Mouse (Mus musculus): ENCODE measurements around the gene Ubxn6. TPM values are rescaled to one million over a fixed set of nuclear protein-coding genes. Genes with fewer than 3 reads are reported as not detected.
A peak's percentile ranks its signal among the peaks of the same experiment; 100 is the strongest.

Ubxn6 gene
- polyA plus RNA-seq, 1 experiment, result 109 TPM

DNA sequence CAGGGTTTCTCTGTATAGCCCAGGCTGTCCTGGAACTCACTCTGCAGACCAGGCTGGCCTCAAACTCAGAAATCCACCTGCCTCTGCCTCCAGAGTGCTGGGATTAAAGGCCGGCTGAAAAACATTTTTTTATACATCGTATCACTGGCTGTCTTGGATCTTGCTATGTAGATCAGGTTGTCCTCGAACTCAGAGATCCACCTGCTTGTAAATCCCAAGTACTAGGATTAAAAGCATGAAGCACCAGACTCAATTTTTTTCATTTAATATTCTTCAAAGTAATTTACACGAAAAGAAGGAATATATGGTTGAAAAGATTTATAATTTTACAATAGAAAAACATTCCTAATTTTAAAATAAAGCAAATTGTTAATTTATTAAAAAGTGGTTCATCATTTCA, 35.5 kb downstream of the Ubxn6 start:
- H3K4me1 ChIP-seq (ENCODE audit: control insufficient read depth, insufficient read depth, low read length), result peaks cover 2% of the 10 kb centered on the region
- H3K27ac ChIP-seq (ENCODE audit: insufficient read depth, low read length), result no peak overlapping the region
- TF ChIP-seq CTCF (IDR thresholded peaks at IDR 0.05; ENCODE audit: extremely low read depth, insufficient read depth, low read length) (no peak), POLR2A (IDR thresholded peaks at IDR 0.05; ENCODE audit: extremely low read depth, insufficient read depth, low read length) (no peak)
- no peak overlapping the region; the same call in 1 of the 2 replicates for H3K4me3 ChIP-seq (ENCODE audit: insufficient read depth, low read length)

GRCm38 (mm10) chr17:56038583-56039261, 36.1 kb downstream of the Ubxn6 start:
- peaks cover 2% of the 10 kb centered on the region for H3K4me1 ChIP-seq (ENCODE audit: control insufficient read depth, insufficient read depth, low read length)
- no peak overlapping the region for H3K27ac ChIP-seq (ENCODE audit: insufficient read depth, low read length)
- H3K4me3 ChIP-seq (ENCODE audit: insufficient read depth, low read length), result no peak overlapping the region
- TF ChIP-seq POLR2A (IDR thresholded peaks at IDR 0.05; ENCODE audit: extremely low read depth, insufficient read depth, low read length), result no peak
- TF ChIP-seq CTCF (IDR thresholded peaks at IDR 0.05; ENCODE audit: extremely low read depth, insufficient read depth, low read length), result no peak

- H3K4me3 ChIP-seq (ENCODE audit: insufficient read depth, low read length), result no peak overlapping the region; the same call in 1 of the 2 replicates
- no peak overlapping the region for H3K27ac ChIP-seq (ENCODE audit: insufficient read depth, low read length)
- TF ChIP-seq POLR2A (IDR thresholded peaks at IDR 0.05; ENCODE audit: extremely low read depth, insufficient read depth, low read length) (no peak), CTCF (IDR thresholded peaks at IDR 0.05; ENCODE audit: extremely low read depth, insufficient read depth, low read length) (no peak)
- H3K4me1 ChIP-seq (ENCODE audit: control insufficient read depth, insufficient read depth, low read length), result peaks cover 4% of the 10 kb centered on the region
Observed at GRCm38 (mm10) chr17:56036901-56037287, 37.9 kb downstream of the Ubxn6 start.

GRCm38 (mm10) chr17:56036176-56036900, 38.5 kb downstream of the Ubxn6 start, which contains the start of gene Sh3gl1:
Gene Sh3gl1, minus strand, starts transcription at chr17:56036635.
- H3K4me1 ChIP-seq (ENCODE audit: control insufficient read depth, insufficient read depth, low read length), result peaks cover 4% of the 10 kb centered on the region
- H3K4me3 ChIP-seq (ENCODE audit: insufficient read depth, low read length), result peak within 1 kb of the TSS; percentile 58
- TF ChIP-seq CTCF (IDR thresholded peaks at IDR 0.05; ENCODE audit: extremely low read depth, insufficient read depth, low read length), result peak; percentile 94
- peak; percentile 70; the same call in 1 of the 2 replicates for TF ChIP-seq POLR2A (IDR thresholded peaks at IDR 0.05; ENCODE audit: extremely low read depth, insufficient read depth, low read length)
- H3K27ac ChIP-seq (ENCODE audit: insufficient read depth, low read length), result peak within 1 kb of the TSS; percentile 74

GRCm38 (mm10) chr17:56035216-56035615, 39.6 kb downstream of the Ubxn6 start:
- Histone ChIP-seq H3K4me1 (ENCODE audit: control insufficient read depth, insufficient read depth, low read length) (peaks cover 10% of the 10 kb centered on the region), H3K27ac (ENCODE audit: insufficient read depth, low read length) (no peak overlapping the region), H3K4me3 (ENCODE audit: insufficient read depth, low read length) (peak overlapping the region; percentile 58)
- TF ChIP-seq CTCF (IDR thresholded peaks at IDR 0.05; ENCODE audit: extremely low read depth, insufficient read depth, low read length) (no peak), POLR2A (IDR thresholded peaks at IDR 0.05; ENCODE audit: extremely low read depth, insufficient read depth, low read length) (no peak)

DNA sequence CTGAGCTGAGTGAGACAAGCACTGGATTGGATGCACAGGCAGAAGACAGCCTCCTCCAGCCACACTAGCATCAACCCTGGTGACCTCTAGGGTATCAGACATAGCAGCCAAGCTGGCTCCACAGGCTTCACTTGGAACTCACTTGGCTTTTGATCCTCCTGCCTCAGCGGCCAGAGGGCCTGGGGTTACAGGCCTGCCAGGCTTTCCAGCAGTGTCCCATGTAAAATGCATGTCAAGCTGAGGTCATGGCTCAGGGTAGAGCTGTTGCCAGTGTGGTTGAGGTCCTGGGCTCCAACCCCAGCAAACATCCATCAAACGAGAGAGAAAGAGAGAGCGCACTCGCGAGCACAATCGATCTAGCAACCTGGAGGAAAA, 40.1 kb downstream of the Ubxn6 start:
- Histone ChIP-seq H3K4me3 (ENCODE audit: insufficient read depth, low read length) (no peak overlapping the region), H3K27ac (ENCODE audit: insufficient read depth, low read length) (no peak overlapping the region), H3K4me1 (ENCODE audit: control insufficient read depth, insufficient read depth, low read length) (peaks cover 10% of the 10 kb centered on the region)
- no peak for TF ChIP-seq CTCF (IDR thresholded peaks at IDR 0.05; ENCODE audit: extremely low read depth, insufficient read depth, low read length)
- TF ChIP-seq POLR2A (IDR thresholded peaks at IDR 0.05; ENCODE audit: extremely low read depth, insufficient read depth, low read length), result no peak

DNA sequence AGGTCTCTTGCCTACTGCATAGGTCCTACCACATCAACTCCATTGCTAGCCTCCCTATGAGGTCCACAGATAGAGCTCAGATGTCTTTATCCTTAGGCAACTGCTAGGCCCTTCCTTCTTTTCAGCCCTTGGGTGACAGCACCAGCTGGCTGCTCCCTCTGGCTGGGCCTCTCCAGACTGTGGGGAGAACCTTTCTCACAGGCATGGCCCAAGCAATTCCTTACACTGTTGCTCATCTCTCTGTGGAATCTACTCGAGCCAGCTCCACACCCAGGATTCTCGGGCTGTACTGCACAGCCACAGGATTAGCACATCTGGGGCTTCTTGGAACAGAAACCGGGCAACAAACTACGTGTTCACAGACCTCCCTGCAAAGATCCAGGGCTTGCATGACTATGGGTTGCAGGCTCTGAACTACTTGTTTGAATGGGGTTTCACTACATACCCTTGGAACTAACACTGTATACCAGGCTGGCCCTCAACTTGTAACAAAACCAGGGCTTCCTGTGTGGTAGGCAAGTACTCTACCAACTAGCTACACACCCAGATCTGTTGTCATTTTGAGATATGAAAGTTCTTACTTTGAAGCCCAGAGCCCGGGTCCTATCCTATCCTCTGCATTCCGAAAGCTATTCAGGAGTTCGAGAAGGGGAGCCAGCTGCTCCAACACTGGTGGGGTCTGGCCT, 40.6 kb downstream of the Ubxn6 start:
- Histone ChIP-seq H3K4me3 (ENCODE audit: insufficient read depth, low read length) (no peak overlapping the region), H3K4me1 (ENCODE audit: control insufficient read depth, insufficient read depth, low read length) (peaks cover 13% of the 10 kb centered on the region), H3K27ac (ENCODE audit: insufficient read depth, low read length) (no peak overlapping the region)
- TF ChIP-seq POLR2A (IDR thresholded peaks at IDR 0.05; ENCODE audit: extremely low read depth, insufficient read depth, low read length) (no peak), CTCF (IDR thresholded peaks at IDR 0.05; ENCODE audit: extremely low read depth, insufficient read depth, low read length) (no peak)

DNA sequence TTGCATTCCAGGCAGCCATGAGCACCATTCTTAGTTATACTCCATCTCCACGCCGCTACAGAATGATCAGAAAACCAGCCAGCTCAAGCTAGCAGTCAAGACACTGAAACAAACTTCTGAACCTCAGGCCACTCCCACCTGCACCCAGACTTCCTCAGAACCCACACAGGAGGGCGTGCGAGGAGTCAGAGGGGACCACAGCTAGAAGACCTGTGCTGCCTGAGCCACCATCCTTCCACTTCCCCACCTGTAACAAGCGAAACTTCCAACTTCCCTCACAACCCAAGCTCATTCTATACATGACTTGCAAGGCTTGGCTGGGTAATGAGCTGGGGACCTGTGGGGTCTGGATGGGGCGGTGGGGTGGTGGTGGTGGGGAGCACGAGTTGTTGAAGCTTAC, 42.0 kb downstream of the Ubxn6 start:
- Histone ChIP-seq H3K4me1 (ENCODE audit: control insufficient read depth, insufficient read depth, low read length) (peaks cover 15% of the 10 kb centered on the region), H3K27ac (ENCODE audit: insufficient read depth, low read length) (no peak overlapping the region), H3K4me3 (ENCODE audit: insufficient read depth, low read length) (no peak overlapping the region)
- TF ChIP-seq POLR2A (IDR thresholded peaks at IDR 0.05; ENCODE audit: extremely low read depth, insufficient read depth, low read length) (no peak), CTCF (IDR thresholded peaks at IDR 0.05; ENCODE audit: extremely low read depth, insufficient read depth, low read length) (no peak)

DNA sequence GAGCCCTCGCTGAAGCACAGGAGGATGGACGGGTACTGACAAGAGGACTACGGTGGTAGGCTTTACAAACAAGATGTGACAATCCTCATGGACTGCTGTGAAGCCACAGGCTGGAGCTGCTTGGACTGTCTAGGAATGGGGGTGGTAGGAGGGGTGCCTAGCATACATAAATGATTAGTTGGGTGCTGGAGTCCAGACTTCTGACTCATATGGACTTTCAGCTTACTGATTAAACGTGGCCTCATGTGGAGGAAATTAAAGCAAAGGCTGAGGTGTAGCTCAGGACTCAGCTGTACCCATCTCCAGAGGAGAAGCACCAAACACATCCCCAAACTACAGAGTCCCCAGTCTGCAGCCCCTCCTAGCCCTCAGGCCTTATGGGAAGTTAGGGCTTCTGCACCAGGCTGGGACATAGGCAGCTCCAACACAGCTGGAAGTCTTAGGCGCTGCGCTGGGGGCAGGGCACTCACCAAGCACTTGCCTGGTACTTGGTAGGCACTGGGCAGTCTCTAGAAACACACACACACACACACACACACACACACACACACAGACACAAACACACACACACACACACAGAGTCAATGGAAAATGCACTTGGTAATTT, 42.6 kb downstream of the Ubxn6 start:
- TF ChIP-seq CTCF (IDR thresholded peaks at IDR 0.05; ENCODE audit: extremely low read depth, insufficient read depth, low read length) (no peak), POLR2A (IDR thresholded peaks at IDR 0.05; ENCODE audit: extremely low read depth, insufficient read depth, low read length) (no peak)
- H3K4me1 ChIP-seq (ENCODE audit: control insufficient read depth, insufficient read depth, low read length), result peaks cover 15% of the 10 kb centered on the region
- no peak overlapping the region for H3K4me3 ChIP-seq (ENCODE audit: insufficient read depth, low read length)
- no peak overlapping the region for H3K27ac ChIP-seq (ENCODE audit: insufficient read depth, low read length)
